8 mouse cellular contexts compared by ENCODE assay signal in the genomic region with DNA sequence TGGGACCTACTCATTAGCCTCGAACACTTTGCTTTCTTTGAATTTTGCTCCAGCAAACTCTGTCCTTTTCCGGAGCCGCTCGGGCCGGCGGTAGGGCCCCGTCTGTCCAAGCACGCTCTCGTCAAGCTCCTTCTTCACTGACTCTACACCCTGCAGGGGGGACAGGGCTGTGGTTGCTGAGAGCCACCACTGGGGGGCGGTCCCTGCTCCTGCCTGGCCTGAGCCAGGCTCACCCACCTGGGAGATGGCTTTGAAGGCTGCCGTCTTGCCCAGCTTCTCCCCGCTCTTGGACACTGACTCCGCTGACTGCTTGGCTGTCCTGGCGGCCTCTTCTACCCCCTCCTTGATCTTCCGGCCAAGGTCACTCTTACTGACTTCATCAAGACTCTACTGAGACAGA. TPM values are rescaled to one million over a fixed set of nuclear protein-coding genes. Genes with fewer than 3 reads are reported as not detected.
A peak's percentile ranks its signal among the peaks of the same experiment; 100 is the strongest.
DNase-seq lines count a peak whose midpoint lies in the region; ATAC-seq and TF ChIP-seq lines count a peak whose summit lies in the region.

No protein-coding gene starts in this region.

- H3K4me1 ChIP-seq in embryonic fibroblast, embryonic 13.5 days (ENCODE audit: control insufficient read depth, insufficient read depth, low read length), result no peaks in the 10 kb centered on the region
- H3K4me1 ChIP-seq in liver, postnatal 0 days (ENCODE audit: insufficient read depth), result no peaks in the 10 kb centered on the region

- no peak overlapping the region for H3K4me3 ChIP-seq in embryonic fibroblast, embryonic 13.5 days (ENCODE audit: insufficient read depth, low read length)
- no peak overlapping the region for H3K4me3 ChIP-seq in liver, postnatal 0 days (ENCODE audit: low read depth, low read length)

- TF ChIP-seq EP300 in liver, postnatal 0 days (IDR thresholded peaks at IDR 0.05; ENCODE audit: low read depth), result no peak

- 80% methylated on average over 15 of the region's 15 CpGs for WGBS in liver, postnatal 0 days (ENCODE audit: insufficient replicate concordance)

- H3K9ac ChIP-seq in liver, postnatal 0 days (replicated peaks), result no peak overlapping the region

- no peaks in the 10 kb centered on the region for H3K27me3 ChIP-seq in liver, postnatal 0 days (ENCODE audit: insufficient read depth, low read length)

- peaks cover 77% of the 10 kb centered on the region for H3K36me3 ChIP-seq in liver, postnatal 0 days (replicated peaks; ENCODE audit: insufficient read depth, low read length)

- ATAC-seq in liver, postnatal 0 days, result peak; percentile 57; the same call in 1 of the 2 replicates

- no peak overlapping the region for H3K4me2 ChIP-seq in liver, postnatal 0 days (ENCODE audit: low read depth, low read length)

- no peak overlapping the region for H3K27ac ChIP-seq in embryonic fibroblast, embryonic 13.5 days (ENCODE audit: insufficient read depth, low read length)
- H3K27ac ChIP-seq in liver, postnatal 0 days (ENCODE audit: low read depth), result no peak overlapping the region

- intact Hi-C loops in heart, postnatal 10 days (cut with DNase I), result no loop called here
- intact Hi-C loops in gastrocnemius, postnatal 36 days (cut with DNase I), result loop anchor here (5.0 kb wide), 1 partner anchor 105 kb away; no protein-coding TSS in a partner anchor

- H3K9me3 ChIP-seq in liver, postnatal 0 days (ENCODE audit: low read length), result no peaks in the 10 kb centered on the region

- no peak for TF ChIP-seq POLR2A in embryonic fibroblast, embryonic 13.5 days (IDR thresholded peaks at IDR 0.05; ENCODE audit: low read depth, low read length)

- 0 out of 2 replicates have a peak, but pooled peaks have one; percentile 9 for TF ChIP-seq CTCF in embryonic fibroblast, embryonic 13.5 days (IDR thresholded peaks at IDR 0.05; ENCODE audit: borderline replicate concordance, insufficient read depth, low read length)
- TF ChIP-seq CTCF in liver, postnatal 0 days (IDR thresholded peaks at IDR 0.05; ENCODE audit: low read depth), result peak; percentile 58

- DNase-seq in heart, postnatal 4 days, result peak; percentile 47
- DNase-seq in heart, postnatal 10 days, result no peak
- peak; percentile 38 for DNase-seq in CD4-positive helper T cell, adult 2 months (ENCODE audit: low read depth, low spot score)
- DNase-seq in liver, postnatal 0 days, result peak; percentile 42
- DNase-seq in urinary bladder, adult 18-20 months (ENCODE audit: low spot score in 2 of 2), result no peak
- no peak for DNase-seq in urinary bladder, postnatal 25 days (ENCODE audit: low spot score)
- DNase-seq in gastrocnemius, postnatal 36 days, result no peak

RNA-seq across cellular contexts. Expression of a gene that starts 8.1 kb away (rescaled TPM):
- total RNA-seq in heart, postnatal 4 days (2021), result 100 to 1,000 TPM; 107 to 112 TPM
- 100 to 1,000 TPM; 107 to 112 TPM for total RNA-seq in heart, postnatal 10 days (2021)
- 62.9 and 73.5 TPM in 2 replicates for polyA plus RNA-seq in embryonic fibroblast, embryonic 13.5 days (2011; ENCODE audit: insufficient read length, low read depth, missing spikeins)
- 28.1 and 30.8 TPM in 2 replicates for polyA plus RNA-seq in liver, postnatal 0 days (2015; fragmentation: Nextera tagmentation; extraction: Ambion mirVana)
- 10 to 100 TPM; 71.3 to 74.9 TPM for total RNA-seq in gastrocnemius, postnatal 36 days (2021)

RNA-seq across cellular contexts. Expression of a gene that starts 8.6 kb away (rescaled TPM):
- total RNA-seq in heart, postnatal 4 days (2021), result 10 to 100 TPM in 1 of 2 experiments, 1 to 10 TPM in 1; 9.6 to 10.1 TPM
- total RNA-seq in heart, postnatal 10 days (2021), result 1 to 10 TPM; 4.5 to 5.6 TPM
- polyA plus RNA-seq in embryonic fibroblast, embryonic 13.5 days (2011; ENCODE audit: insufficient read length, low read depth, missing spikeins), result 56.7 and 63.9 TPM in 2 replicates
- polyA plus RNA-seq in liver, postnatal 0 days (2015; fragmentation: Nextera tagmentation; extraction: Ambion mirVana), result 1.6 and 2.0 TPM in 2 replicates
- under 1 TPM; 0.42 to 0.71 TPM for total RNA-seq in gastrocnemius, postnatal 36 days (2021)

RNA-seq across cellular contexts. Expression of a gene that starts 14.7 kb away (rescaled TPM):
- total RNA-seq in heart, postnatal 4 days (2021), result 10 to 100 TPM; 19.5 to 21.6 TPM
- total RNA-seq in heart, postnatal 10 days (2021), result 10 to 100 TPM; 16.6 to 20.5 TPM
- polyA plus RNA-seq in embryonic fibroblast, embryonic 13.5 days (2011; ENCODE audit: insufficient read length, low read depth, missing spikeins), result 29.0 and 29.3 TPM in 2 replicates
- 12.6 and 13.7 TPM in 2 replicates for polyA plus RNA-seq in liver, postnatal 0 days (2015; fragmentation: Nextera tagmentation; extraction: Ambion mirVana)
- total RNA-seq in gastrocnemius, postnatal 36 days (2021), result 10 to 100 TPM; 11.0 to 12.0 TPM

RNA-seq across cellular contexts. Expression of a gene that starts 19.6 kb away (rescaled TPM):
- 1 to 10 TPM; 4.0 to 5.5 TPM for total RNA-seq in heart, postnatal 4 days (2021)
- 1 to 10 TPM; 4.5 to 6.7 TPM for total RNA-seq in heart, postnatal 10 days (2021)
- 6.0 and 10.8 TPM in 2 replicates for polyA plus RNA-seq in embryonic fibroblast, embryonic 13.5 days (2011; ENCODE audit: insufficient read length, low read depth, missing spikeins)
- polyA plus RNA-seq in liver, postnatal 0 days (2015; fragmentation: Nextera tagmentation; extraction: Ambion mirVana), result 0.97 and 2.3 TPM in 2 replicates
- 1 to 10 TPM; 2.5 to 3.0 TPM for total RNA-seq in gastrocnemius, postnatal 36 days (2021)

RNA-seq across cellular contexts. Expression of a gene that starts 29.0 kb away (rescaled TPM):
- under 1 TPM; 0.24 to 0.52 TPM for total RNA-seq in heart, postnatal 4 days (2021)
- under 1 TPM in 1 of 2 experiments, not detected in 1; 0.57 TPM for total RNA-seq in heart, postnatal 10 days (2021)
- polyA plus RNA-seq in embryonic fibroblast, embryonic 13.5 days (2011; ENCODE audit: insufficient read length, low read depth, missing spikeins), result 0.40 and 0.60 TPM in 2 replicates
- polyA plus RNA-seq in liver, postnatal 0 days (2015; fragmentation: Nextera tagmentation; extraction: Ambion mirVana), result 0.12 TPM in 1 of 2 replicates, not detected in the other
- under 1 TPM in 1 of 2 experiments, not detected in 1; 0.20 TPM for total RNA-seq in gastrocnemius, postnatal 36 days (2021)

Comparison
In these comparisons a context has a peak if more than half of its experiments do, and no peak if none do; other contexts are left out.
1. DNase-seq: peak in heart, postnatal 4 days (single experiment), CD4-positive helper T cell, adult 2 months (single experiment) and liver, postnatal 0 days (single experiment); none in heart, postnatal 10 days (0 of 2), urinary bladder, adult 18-20 months (0 of 2), urinary bladder, postnatal 25 days (single experiment) and gastrocnemius, postnatal 36 days (0 of 2).